Mouse (Mus musculus) hindbrain, embryonic 11.5 days (tissue): ENCODE data around the gene Ldlrad1. TPM values are rescaled to one million over a fixed set of nuclear protein-coding genes. Genes with fewer than 3 reads are reported as not detected.

Source experiments
- ATAC-seq: fragments of 200-750 bp; cut with Nextera tagmentation; 2 replicates; pipeline ENCODE4 v1.8.0; 2017; ENCODE audit warnings: mild to moderate bottlenecking, moderate TSS enrichment, moderate library complexity; ENCODE audit not compliant: low FRiP score
- DNase-seq: peaks from one replicate; pipeline ENCODE4 v3.0.0-alpha.2; 2015; ENCODE audit warnings: low spot score
- H3K27ac ChIP-seq: fragments of 300-500 bp; sonication (generic); 2 replicates; pipeline ENCODE4 v1.5.1; 2014; ENCODE audit warnings: mild to moderate bottlenecking, low read depth, low read length
- H3K27me3 ChIP-seq: fragments of 300-500 bp; sonication (generic); 2 replicates; pipeline ENCODE4 v1.6.1; 2014; ENCODE audit warnings: mild to moderate bottlenecking, low read length, moderate library complexity, mixed read lengths; ENCODE audit not compliant: control insufficient read depth, insufficient read depth
- H3K36me3 ChIP-seq: fragments of 300-500 bp; sonication (generic); 2 replicates; pipeline ENCODE4 v1.6.1; 2014; ENCODE audit warnings: mild to moderate bottlenecking, low read length, moderate library complexity, mixed read lengths; ENCODE audit not compliant: control insufficient read depth, insufficient read depth
- H3K4me1 ChIP-seq: fragments of 300-500 bp; sonication (generic); replicated peaks from 2 replicates; pipeline ENCODE4 v1.6.1; 2014; ENCODE audit warnings: low read length, mixed read lengths; ENCODE audit not compliant: control insufficient read depth, insufficient read depth
- H3K4me2 ChIP-seq: fragments of 300-500 bp; sonication (generic); replicated peaks from 2 replicates; pipeline ENCODE4 v1.6.1; 2014; ENCODE audit warnings: mild to moderate bottlenecking, low read depth, low read length
- H3K4me3 ChIP-seq: fragments of 300-500 bp; sonication (generic); 2 replicates; pipeline ENCODE4 v1.5.1; 2014; ENCODE audit warnings: low read depth, low read length
- H3K9ac ChIP-seq: fragments of 300-500 bp; sonication (generic); 2 replicates; pipeline ENCODE4 v1.6.1; 2014; ENCODE audit warnings: low read depth, low read length
- H3K9me3 ChIP-seq: fragments of 300-500 bp; sonication (generic); 2 replicates; pipeline ENCODE4 v1.6.1; 2016; ENCODE audit warnings: low read length; ENCODE audit not compliant: control insufficient read depth
- WGBS: fragments of 180-500 bp; shearing (Covaris S2); extraction: QIAGEN DNeasy Blood & Tissue Kit; methylation state at CpG from one replicate; pipeline ENCODE4 v1.1.7; 2014; 5-methylcytosine and 5-hydroxymethylcytosine counted together
- polyA plus RNA-seq: library from polyadenylated mRNA; unstranded; fragments of >200 nt; fragmentation: Nextera tagmentation; extraction: Ambion mirVana; gene quantifications from 2 replicates; pipeline ENCODE4 v1.2.1, GENCODE M21; 2014

Gene Ldlrad1
- polyA plus RNA-seq, 1 experiment from 2014 or later, result not detected

- no peaks in the 10 kb centered on the region for H3K27me3 ChIP-seq
- H3K36me3 ChIP-seq, result no peaks in the 10 kb centered on the region
- no peak overlapping the region for H3K4me2 ChIP-seq
- H3K4me1 ChIP-seq, result no peaks in the 10 kb centered on the region
- no peaks in the 10 kb centered on the region for H3K9me3 ChIP-seq
- ATAC-seq (no peak), DNase-seq (no peak)
- WGBS, result 92% methylated on average over 5 of the region's 5 CpGs
- H3K9ac ChIP-seq, result no peak overlapping the region
- H3K4me3 ChIP-seq, result no peak overlapping the region
- H3K27ac ChIP-seq, result no peak overlapping the region
Measured at GRCm38 (mm10) chr4:107221524-107221923, 12.5 kb downstream of the Ldlrad1 start.

- Histone ChIP-seq H3K9ac (no peak overlapping the region), H3K36me3 (no peaks in the 10 kb centered on the region), H3K4me2 (no peak overlapping the region), H3K4me1 (no peaks in the 10 kb centered on the region), H3K27ac (no peak overlapping the region), H3K27me3 (no peaks in the 10 kb centered on the region), H3K9me3 (no peaks in the 10 kb centered on the region), H3K4me3 (no peak overlapping the region)
- 87% methylated on average over 11 of the region's 11 CpGs for WGBS
- ATAC-seq (no peak), DNase-seq (no peak)
Measured at GRCm38 (mm10) chr4:107223225-107224204, 14.5 kb downstream of the Ldlrad1 start.

- no peak for DNase-seq
- no peak for ATAC-seq
- Histone ChIP-seq H3K4me1 (no peaks in the 10 kb centered on the region), H3K36me3 (no peaks in the 10 kb centered on the region), H3K9me3 (no peaks in the 10 kb centered on the region), H3K4me3 (no peak overlapping the region), H3K4me2 (no peak overlapping the region), H3K27ac (no peak overlapping the region), H3K27me3 (no peaks in the 10 kb centered on the region), H3K9ac (no peak overlapping the region)
- 83% methylated on average over 2 of the region's 2 CpGs for WGBS
Measured at GRCm38 (mm10) chr4:107226313-107226712, 17.3 kb downstream of the Ldlrad1 start.

- Histone ChIP-seq H3K27me3 (no peaks in the 10 kb centered on the region), H3K9me3 (no peaks in the 10 kb centered on the region), H3K4me1 (no peaks in the 10 kb centered on the region), H3K27ac (no peak overlapping the region), H3K4me2 (no peak overlapping the region), H3K4me3 (no peak overlapping the region), H3K36me3 (0 out of 2 replicates have a peak, but pooled peaks cover 2% of the 10 kb centered on the region), H3K9ac (no peak overlapping the region)
- no peak for ATAC-seq
- 71% methylated on average over 3 of the region's 3 CpGs for WGBS
- no peak for DNase-seq
Measured at GRCm38 (mm10) chr4:107232219-107232618, 23.2 kb downstream of the Ldlrad1 start.

GRCm38 (mm10) chr4:107238253-107238652, 29.3 kb downstream of the Ldlrad1 start:
- no peak for ATAC-seq
- Histone ChIP-seq H3K4me2 (no peak overlapping the region), H3K27ac (no peak overlapping the region), H3K4me3 (no peak overlapping the region), H3K36me3 (0 out of 2 replicates have a peak, but pooled peaks cover 2% of the 10 kb centered on the region), H3K27me3 (no peaks in the 10 kb centered on the region), H3K4me1 (no peaks in the 10 kb centered on the region), H3K9me3 (no peaks in the 10 kb centered on the region), H3K9ac (no peak overlapping the region)
- no peak for DNase-seq
- WGBS, result 88% methylated on average over 2 of the region's 2 CpGs

GRCm38 (mm10) chr4:107240196-107240595, 31.2 kb downstream of the Ldlrad1 start:
- ATAC-seq (no peak), DNase-seq (no peak)
- H3K9ac ChIP-seq, result no peak overlapping the region
- H3K4me3 ChIP-seq, result no peak overlapping the region
- WGBS, result 98% methylated on average over 6 of the region's 6 CpGs
- no peaks in the 10 kb centered on the region for H3K27me3 ChIP-seq
- 0 out of 2 replicates have a peak, but pooled peaks cover 2% of the 10 kb centered on the region for H3K36me3 ChIP-seq
- no peaks in the 10 kb centered on the region for H3K4me1 ChIP-seq
- no peak overlapping the region for H3K27ac ChIP-seq
- H3K9me3 ChIP-seq, result no peaks in the 10 kb centered on the region
- no peak overlapping the region for H3K4me2 ChIP-seq

- no peak for DNase-seq
- H3K36me3 ChIP-seq, result no peaks in the 10 kb centered on the region
Measured at GRCm38 (mm10) chr4:107243365-107244333, 34.7 kb downstream of the Ldlrad1 start.

GRCm38 (mm10) chr4:107245368-107245767, 36.4 kb downstream of the Ldlrad1 start:
- WGBS, result 78% methylated on average over 2 of the region's 2 CpGs
- no peaks in the 10 kb centered on the region for H3K9me3 ChIP-seq
- no peak for DNase-seq
- ATAC-seq, result no peak
- no peak overlapping the region for H3K4me2 ChIP-seq
- no peaks in the 10 kb centered on the region for H3K27me3 ChIP-seq
- H3K36me3 ChIP-seq, result no peaks in the 10 kb centered on the region
- H3K4me1 ChIP-seq, result no peaks in the 10 kb centered on the region
- no peak overlapping the region for H3K9ac ChIP-seq
- no peak overlapping the region for H3K4me3 ChIP-seq
- H3K27ac ChIP-seq, result no peak overlapping the region

More at GRCm38 (mm10) chr4:107243365-107244333, 34.7 kb downstream of the Ldlrad1 start:
- WGBS, result 82% methylated on average over 6 of the region's 6 CpGs
- Histone ChIP-seq H3K9ac (no peak overlapping the region), H3K4me1 (no peaks in the 10 kb centered on the region), H3K9me3 (no peaks in the 10 kb centered on the region), H3K4me3 (no peak overlapping the region), H3K27ac (no peak overlapping the region), H3K4me2 (no peak overlapping the region), H3K27me3 (no peaks in the 10 kb centered on the region)
- no peak for ATAC-seq
